Mouse (Mus musculus) layer of hippocampus, adult 9-10 months (tissue): ENCODE data around the gene Prph.
"Not testable (repeated sequence)": the region's sequence is repeated elsewhere in the genome, so short reads cannot be mapped to it uniquely, and the experiment has no call there.

ENCODE experiments used
- DNase-seq: peaks from one replicate; pipeline ENCODE4 v3.0.0; 2022; ENCODE audit warnings: low spot score

Gene Prph

DNA sequence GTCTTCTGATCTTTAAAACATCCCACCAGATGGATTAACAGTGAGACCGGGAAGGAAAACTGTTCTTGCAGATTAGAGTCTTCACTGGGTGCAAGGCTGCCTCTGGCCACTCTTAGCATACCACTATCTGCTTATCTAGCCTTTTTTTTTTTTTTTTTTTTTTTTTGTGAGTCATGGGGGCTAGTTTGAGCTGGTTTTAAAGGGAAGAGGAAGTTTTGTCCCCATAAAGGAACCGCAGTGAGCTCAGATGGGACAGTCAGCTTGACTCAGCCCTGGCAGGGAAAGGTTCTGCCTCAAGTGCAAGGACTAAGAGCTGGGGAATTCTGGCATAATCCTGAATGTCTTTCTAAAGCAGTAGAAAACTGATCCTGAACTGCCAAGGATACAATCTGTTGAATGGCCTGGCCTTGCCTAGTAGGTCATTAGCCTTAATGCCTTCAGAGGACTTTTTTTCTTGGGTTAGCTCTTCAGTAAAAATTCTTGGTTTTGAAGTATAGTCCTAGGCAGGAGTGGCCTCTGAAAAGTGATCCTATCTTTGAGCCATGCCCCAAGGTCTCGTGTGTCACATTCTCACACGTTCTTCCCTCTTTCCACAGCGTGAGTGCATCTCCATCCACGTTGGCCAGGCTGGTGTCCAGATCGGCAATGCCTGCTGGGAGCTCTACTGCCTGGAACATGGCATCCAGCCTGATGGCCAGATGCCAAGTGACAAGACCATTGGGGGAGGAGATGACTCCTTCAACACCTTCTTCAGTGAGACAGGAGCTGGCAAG lies 21.3 kb upstream of the Prph start:
- no peak for DNase-seq

DNA sequence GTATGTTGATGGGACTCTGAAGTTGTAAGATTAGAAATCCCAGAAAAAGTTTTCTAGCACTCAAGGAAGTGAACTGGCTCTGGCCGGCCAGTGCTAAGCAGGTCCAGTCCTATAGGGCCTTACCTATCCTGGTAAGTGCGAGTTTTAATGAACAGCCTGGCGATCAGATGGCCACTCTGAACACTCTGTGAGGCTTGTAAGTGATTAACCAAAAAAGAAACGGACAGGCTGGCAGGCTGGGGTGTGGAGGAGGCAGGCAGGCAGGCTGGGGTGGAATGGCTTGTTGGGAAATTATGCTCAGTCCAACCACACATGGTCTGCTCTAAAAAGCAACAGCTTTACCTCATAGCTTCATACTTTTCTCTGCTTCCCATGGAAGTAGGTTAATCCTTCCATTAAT lies 19.5 kb upstream of the Prph start:
- no peak for DNase-seq

GRCm38 (mm10) chr15:99036249-99036905 lies 18.6 kb upstream of the Prph start:
- no peak for DNase-seq

GRCm38 (mm10) chr15:99038025-99038424 lies 16.9 kb upstream of the Prph start:
- no peak for DNase-seq

GRCm38 (mm10) chr15:99038797-99039196 lies 16.2 kb upstream of the Prph start:
- no peak for DNase-seq

DNA sequence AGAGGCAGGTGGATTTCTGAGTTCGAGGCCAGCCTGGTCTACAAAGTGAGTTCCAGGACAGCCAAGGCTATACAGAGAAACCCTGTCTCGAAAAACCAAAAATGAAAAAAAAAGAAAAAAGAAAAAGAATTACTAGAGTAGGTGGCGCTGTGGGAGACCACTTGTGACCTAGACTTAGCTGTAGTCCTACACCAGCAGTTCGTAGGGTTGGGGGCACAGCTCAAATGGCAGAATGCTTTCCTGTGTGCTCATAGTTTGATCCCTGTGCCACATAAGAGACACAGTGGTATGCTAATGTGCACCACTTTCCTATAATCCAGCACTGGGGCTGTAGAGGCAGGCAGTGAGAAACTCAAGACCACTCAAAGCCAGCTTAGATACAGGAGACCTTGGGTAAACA lies 15.7 kb upstream of the Prph start:
- DNase-seq: no peak

- DNase-seq: no peak
Measured at GRCm38 (mm10) chr15:99039996-99040919, 14.7 kb upstream of the Prph start.

- DNase-seq: no peak
Measured at GRCm38 (mm10) chr15:99040920-99041856, 13.8 kb upstream of the Prph start.

DNA sequence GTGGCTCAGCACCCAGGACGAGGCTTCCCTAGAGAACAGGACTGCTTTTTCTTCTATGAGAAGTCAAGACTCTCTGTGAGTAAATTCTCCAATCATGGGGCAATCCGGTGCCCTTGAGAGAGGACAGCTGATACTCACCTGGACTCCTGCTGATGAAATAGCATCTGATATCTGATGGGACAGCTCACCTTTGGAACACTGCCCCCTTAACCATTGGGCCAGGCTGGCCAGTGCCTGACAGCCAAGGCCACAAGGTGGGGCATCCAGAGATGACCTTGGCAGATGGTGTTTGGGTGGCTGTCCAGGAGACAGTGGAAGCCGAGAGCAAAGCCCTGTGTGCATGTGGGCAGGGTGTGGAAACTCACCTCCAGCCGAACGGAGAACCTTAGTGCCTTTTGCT lies 12.6 kb upstream of the Prph start:
- no peak for DNase-seq

- DNase-seq: no peak
Measured at GRCm38 (mm10) chr15:99044854-99045253, 10.1 kb upstream of the Prph start.

- DNase-seq: not testable (repeated sequence)
Measured at GRCm38 (mm10) chr15:99045734-99046133, 9.2 kb upstream of the Prph start.

DNA sequence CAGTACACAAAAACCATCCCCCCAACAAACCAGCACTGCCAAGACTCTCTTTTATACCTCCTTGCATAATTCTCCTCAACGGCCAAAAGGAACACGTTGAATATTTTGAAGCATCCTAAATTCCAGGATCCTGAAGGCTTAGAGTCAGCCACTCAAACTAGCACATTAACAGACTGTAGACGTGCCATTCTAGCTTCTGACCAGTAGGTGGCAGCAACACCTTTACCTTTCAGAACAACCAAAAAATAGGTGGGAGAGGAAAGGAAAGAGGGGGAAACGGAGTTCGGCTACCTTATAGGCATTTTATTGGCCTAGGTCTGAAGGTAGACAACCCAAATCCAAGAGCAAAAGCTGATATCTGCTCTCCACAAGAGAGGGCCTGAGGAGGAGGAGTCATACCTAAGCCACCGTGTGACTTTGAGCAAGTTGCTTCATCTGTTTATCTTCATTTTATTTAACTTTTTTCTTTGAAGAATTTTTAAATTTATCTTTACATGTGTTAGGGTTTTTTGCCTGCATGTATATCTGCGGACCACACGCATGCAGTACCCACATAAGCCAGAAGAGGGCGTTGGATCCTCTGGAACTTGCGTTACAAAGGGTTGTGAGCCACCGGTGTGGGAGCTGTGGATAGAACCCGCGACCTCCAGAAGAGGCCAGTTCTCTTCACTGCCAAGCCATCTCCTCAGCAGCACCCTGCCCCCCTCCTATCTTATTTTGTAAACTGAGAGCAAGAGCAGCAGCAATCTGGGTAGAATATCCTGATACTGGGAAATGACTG lies 5.3 kb upstream of the Prph start:
- DNase-seq: peak; percentile 53

- no peak for DNase-seq
Measured at GRCm38 (mm10) chr15:99053373-99053772, 1.6 kb upstream of the Prph start.

- no peak for DNase-seq
Measured at GRCm38 (mm10) chr15:99055511-99055961, 562 bp downstream of the Prph start.

DNA sequence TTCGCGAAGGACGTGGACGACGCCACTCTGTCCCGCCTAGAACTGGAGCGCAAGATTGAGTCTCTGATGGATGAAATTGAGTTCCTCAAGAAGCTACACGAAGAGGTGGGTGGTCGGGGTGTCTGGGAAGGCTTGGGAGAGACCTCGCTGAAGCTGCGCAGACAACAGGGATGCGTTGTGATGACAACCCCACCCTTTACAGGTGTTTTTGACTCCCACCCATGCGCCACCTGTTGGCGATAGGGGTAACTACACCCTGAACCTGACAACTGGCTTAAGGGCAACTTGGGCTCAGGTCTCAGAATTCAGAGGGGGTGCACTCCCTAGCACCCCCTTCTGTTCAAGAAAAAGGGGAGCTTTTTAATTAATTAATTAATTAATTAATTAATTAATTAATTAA lies 1.4 kb downstream of the Prph start:
- no peak for DNase-seq

- no peak for DNase-seq
Measured at GRCm38 (mm10) chr15:99065557-99066165, 10.7 kb downstream of the Prph start.

DNA sequence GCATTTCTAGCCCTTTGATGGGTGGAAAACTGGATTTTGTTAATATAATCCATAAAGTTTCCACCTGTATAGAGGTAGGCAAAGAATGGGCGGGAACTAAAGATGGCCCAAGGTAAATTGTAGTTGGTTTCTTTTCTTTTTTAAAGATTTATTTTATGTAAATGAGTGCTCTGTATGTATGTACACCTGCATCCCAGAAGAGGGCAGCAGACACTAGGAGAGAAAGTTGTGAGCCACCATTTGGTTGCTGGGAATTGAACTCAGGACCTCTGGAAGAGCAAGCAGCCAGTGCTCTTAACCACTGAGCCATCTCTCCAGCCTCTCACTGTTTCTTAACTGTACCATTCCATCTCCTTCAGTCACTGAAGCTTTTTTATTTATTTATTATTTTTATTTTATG lies 17.0 kb downstream of the Prph start:
- no peak for DNase-seq

GRCm38 (mm10) chr15:99074019-99074599 lies 19.1 kb downstream of the Prph start, which contains the start of gene Troap:
Gene Troap, plus strand, starts transcription at chr15:99074575.
- DNase-seq: no peak

DNA sequence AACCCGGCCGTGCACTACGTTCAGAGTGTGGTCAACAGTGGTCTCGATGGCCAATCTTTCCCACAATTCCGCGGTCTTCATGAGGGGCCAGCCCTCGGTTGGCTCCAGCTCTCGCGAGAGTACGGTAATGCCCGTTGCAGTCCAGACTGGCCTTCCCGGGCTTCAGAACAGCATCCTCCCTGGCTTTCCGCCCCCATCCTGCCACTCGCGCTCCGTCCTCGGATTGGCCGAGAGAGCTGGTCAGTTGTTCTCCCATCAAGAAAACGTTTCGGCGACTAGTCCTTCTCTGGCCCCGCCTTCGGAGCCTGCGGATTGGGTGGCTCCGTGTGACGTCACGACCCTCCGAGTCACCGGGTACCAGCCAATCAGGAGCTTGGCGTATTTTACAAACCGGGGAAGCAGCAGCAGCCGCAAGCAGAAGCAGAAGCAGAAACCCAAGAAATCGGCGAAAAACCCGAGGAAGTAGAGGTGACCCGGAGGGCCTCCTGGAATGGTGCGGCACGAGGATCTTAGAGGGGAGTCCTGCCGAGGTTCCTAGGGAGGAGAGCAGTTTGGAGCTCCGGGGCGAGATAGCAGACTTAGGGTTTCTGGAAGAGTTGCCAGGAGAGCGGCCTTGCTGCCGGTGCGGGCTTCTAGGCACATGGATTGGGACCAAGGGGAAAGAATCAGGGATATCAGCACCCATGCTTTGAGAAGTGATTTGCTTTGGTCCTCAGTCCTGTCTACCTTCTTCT lies 19.8 kb downstream of the Prph start:
- DNase-seq: peak; percentile 98
